Mouse (Mus musculus): ENCODE data around the gene Rasl11a. TPM values are rescaled to one million over a fixed set of nuclear protein-coding genes. Genes with fewer than 3 reads are reported as not detected.
"Not testable (repeated sequence)": the region's sequence is repeated elsewhere in the genome, so short reads cannot be mapped to it uniquely, and the experiment has no call there.

Rasl11a gene
- polyA plus RNA-seq, 1 experiment from 2014 or later: not detected

DNA sequence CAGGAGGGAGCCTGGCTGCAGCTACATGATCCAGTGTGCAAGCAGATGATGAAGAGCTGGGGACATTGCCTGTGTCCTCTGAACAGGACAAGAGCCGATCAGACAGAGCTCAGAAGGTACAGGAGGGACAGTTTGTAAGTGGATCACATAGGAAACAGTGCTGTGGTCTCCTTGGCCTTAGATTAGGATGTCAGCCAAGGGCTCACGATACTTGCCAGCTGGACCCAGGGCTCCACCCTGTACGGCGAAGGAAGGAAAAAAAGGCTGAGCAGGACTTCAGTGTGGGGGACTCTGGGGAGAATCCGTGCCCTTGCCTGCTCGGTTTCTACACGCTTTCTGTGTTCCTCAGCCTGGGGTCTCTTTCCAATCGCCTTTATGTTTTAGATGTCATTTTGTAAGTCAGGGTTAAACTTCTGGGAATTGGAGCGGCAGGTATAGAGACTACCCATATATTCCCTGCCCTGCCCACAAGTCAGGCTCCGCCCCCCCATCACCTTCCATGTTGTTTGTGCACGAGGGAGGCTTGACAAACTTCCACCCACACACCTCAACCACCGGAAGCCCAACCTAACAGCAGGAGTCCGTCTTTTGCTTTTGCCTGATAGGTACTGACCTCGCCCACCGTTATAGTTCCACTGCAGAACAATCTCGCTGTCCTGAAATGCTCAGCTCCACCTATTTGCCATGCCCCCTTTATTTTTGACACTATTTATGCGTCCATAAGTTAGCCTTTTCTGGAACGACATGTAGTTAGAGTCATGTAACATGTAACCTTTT, 15.5 kb downstream of the Rasl11a start:
- Histone ChIP-seq H3K36me3 (ENCODE audit: inconsistent target) (no peaks in the 10 kb centered on the region), H3K4me3 (ENCODE audit: inconsistent target) (no peak overlapping the region), H3K27ac (no peak overlapping the region), H3K79me2 (ENCODE audit: inconsistent target) (no peaks in the 10 kb centered on the region)
- WGBS (ENCODE audit: missing documents): 83% methylated on average over 18 of the region's 18 CpGs

DNA sequence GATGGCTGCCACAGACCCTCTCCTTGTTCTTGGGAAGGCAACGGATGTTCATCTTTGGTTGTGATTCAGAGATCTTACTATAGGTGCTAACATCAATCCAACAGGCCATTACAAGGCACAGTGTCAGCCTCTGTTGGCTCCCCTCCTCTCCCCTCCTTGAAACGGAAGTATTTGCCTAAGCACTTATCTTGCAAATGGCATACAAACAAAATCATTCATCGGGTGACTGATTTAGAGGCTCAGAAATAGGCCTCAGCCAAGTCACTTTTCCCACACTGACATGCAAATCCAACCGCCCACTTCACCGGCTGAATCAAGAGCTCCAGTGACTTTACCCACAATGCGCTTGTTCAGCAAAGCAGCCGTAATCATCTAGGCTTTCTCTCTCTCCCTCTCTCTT, 16.7 kb downstream of the Rasl11a start:
- no peaks in the 10 kb centered on the region for H3K36me3 ChIP-seq (ENCODE audit: inconsistent target)
- no peaks in the 10 kb centered on the region for H3K79me2 ChIP-seq (ENCODE audit: inconsistent target)
- WGBS (ENCODE audit: missing documents): 78% methylated on average over 7 of the region's 7 CpGs
- H3K4me3 ChIP-seq (ENCODE audit: inconsistent target): no peak overlapping the region
- no peak overlapping the region for H3K27ac ChIP-seq

DNA sequence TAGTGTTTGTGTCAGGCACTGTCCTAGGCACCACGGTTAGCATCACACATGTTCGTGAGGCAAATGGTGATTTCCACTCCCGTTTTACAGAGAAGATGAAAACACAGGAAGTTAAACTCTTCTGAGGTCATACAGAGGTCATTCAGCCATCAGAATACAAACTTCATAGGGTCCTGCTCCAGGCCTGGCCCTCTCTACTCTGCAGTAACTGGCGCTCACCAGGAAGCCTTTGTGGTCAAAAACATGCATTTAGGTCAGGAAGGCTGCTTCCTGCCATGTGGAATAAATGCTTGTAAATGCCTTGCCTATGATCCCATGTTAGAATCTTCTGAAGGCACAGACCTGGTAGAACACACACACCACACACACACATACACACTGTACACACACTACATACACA, 20.6 kb downstream of the Rasl11a start:
- Histone ChIP-seq H3K27ac (no peak overlapping the region), H3K36me3 (ENCODE audit: inconsistent target) (no peaks in the 10 kb centered on the region), H3K79me2 (ENCODE audit: inconsistent target) (no peaks in the 10 kb centered on the region), H3K4me3 (ENCODE audit: inconsistent target) (no peak overlapping the region)
- 27% methylated on average over 4 of the region's 4 CpGs for WGBS (ENCODE audit: missing documents)

DNA sequence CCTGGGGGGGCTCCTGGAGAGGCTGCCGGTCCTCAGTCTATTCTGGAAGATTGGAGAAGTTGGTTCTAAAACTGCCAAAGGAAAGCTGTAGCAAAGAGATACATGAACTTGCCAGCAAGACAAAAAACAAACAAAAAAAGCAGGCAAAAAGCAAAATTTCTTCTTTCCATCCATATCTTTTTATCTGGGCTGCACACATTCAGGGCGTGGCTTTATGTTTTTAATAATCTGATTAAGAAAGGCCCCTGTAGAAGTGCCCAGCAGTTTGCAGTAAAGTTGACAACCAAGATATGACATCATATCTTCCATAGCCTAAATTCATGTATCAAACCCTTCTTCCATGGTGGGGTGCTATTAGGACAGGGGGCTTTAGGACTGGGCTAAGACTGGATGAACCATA, 21.4 kb downstream of the Rasl11a start:
- WGBS (ENCODE audit: missing documents): 100% methylated on average over 2 of the region's 2 CpGs
- H3K27ac ChIP-seq: no peak overlapping the region
- no peak overlapping the region for H3K4me3 ChIP-seq (ENCODE audit: inconsistent target)
- no peaks in the 10 kb centered on the region for H3K79me2 ChIP-seq (ENCODE audit: inconsistent target)
- no peaks in the 10 kb centered on the region for H3K36me3 ChIP-seq (ENCODE audit: inconsistent target)

DNA sequence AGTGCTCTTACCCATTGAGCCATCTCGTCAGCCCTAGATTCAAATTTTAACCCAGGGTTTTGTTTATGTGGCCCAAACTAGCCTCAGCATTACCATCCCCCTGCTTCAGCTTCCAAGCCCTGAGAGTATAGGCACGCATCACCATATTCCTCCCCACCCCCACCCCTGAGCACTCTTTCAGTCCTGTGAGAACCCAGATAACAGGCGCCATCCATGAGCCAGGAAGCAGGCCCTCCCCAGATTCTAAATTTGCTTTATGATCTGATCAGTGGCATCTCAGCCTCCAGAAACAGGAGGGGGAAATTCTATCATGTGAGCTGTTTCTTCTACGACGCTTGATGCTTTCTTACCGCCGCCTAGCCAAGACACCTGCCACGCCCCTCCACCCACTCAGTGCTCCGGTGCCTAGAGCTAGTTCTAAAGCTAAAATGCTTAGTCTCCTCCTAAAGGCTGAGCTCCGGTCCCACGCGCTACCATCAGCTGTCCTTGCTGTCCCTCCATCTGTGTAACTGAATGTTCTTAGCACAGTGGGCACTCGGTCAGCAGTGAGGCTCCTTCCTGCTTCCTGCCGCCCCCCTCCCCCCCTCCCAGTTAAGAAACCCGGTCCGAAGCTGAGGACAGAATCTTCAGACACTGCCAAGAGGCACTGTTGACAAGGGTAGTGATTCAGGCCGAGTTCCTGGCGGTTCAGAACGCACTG, 22.5 kb downstream of the Rasl11a start:
- no peaks in the 10 kb centered on the region for H3K36me3 ChIP-seq (ENCODE audit: inconsistent target)
- H3K4me3 ChIP-seq (ENCODE audit: inconsistent target): no peak overlapping the region
- WGBS (ENCODE audit: missing documents): 15% methylated on average over 19 of the region's 19 CpGs
- H3K27ac ChIP-seq: no peak overlapping the region
- H3K79me2 ChIP-seq (ENCODE audit: inconsistent target): no peaks in the 10 kb centered on the region

DNA sequence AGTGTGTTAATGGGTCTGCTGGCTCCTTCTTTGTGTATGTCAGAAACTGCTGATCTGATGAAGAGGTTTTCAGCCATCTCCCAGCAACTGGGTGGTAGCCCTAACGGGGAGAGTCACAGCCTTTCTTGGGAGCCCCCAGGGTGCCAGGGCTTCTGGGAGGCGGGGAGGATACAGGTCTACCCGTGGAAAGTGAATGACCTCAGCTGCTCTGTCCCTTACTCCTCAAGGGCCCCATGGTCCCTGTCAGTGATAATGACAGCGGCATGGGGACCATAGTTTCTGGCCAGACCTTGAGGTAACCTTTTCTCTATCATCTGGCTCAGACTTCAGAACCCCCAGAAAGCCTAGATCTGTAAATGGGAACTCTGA, 23.1 kb downstream of the Rasl11a start:
- no peak overlapping the region for H3K27ac ChIP-seq
- 77% methylated on average over 4 of the region's 4 CpGs for WGBS (ENCODE audit: missing documents)
- no peaks in the 10 kb centered on the region for H3K79me2 ChIP-seq (ENCODE audit: inconsistent target)
- no peaks in the 10 kb centered on the region for H3K36me3 ChIP-seq (ENCODE audit: inconsistent target)
- no peak overlapping the region for H3K4me3 ChIP-seq (ENCODE audit: inconsistent target)

DNA sequence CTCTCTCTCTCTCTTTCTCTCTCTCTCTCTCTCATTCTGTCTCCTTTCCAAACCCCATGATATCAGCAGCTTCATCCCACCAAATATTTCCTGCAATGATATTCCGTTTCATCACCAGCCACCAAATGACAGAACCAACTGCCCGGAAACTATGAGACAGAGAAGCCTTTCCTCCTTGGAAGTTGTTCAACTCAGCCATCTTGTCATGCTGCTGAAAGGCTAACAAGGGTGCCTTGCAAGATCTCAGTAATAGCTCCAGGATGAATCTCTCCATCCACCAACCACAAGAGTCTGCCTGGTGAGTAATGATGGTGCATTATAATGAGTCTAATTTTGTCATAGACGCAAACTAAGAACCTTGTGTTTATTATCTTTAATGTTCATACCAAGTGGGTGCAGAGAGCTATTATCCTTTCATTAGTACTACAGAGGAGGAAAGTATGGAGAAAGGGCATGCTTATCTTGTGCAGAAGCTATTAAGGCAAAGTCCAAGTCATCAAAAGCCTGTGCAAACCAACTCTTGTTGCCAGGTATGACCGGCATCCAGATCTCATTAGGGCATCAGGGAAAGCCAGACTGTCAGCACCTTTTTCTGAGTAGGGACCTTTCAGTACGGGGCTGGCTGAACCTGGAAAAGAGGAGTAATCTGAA, 28.2 kb downstream of the Rasl11a start:
- WGBS (ENCODE audit: missing documents): 97% methylated on average over 5 of the region's 5 CpGs
- H3K36me3 ChIP-seq (ENCODE audit: inconsistent target): no peaks in the 10 kb centered on the region
- H3K27ac ChIP-seq: no peak overlapping the region
- no peak overlapping the region for H3K4me3 ChIP-seq (ENCODE audit: inconsistent target)
- no peaks in the 10 kb centered on the region for H3K79me2 ChIP-seq (ENCODE audit: inconsistent target)

DNA sequence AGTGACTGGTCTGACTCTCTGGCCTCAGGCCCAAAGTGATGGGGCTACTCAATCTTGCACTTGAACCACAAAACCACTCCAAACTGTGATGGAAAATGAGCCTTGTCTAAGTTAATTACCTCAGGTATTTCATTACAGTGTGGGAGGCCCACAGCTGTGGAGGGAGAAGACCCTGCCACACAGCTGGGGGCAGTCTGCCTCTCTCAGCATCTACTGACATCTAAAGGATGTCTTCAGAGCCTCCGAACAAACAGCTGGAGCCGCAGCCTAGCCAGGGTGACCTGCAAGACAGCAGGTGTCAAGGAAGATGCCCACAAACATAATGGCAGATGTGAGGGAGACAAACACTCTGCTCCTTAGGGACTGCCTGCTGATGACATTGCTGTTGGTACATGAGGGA, 31.2 kb downstream of the Rasl11a start:
- 90% methylated on average over 2 of the region's 2 CpGs for WGBS (ENCODE audit: missing documents)
- Histone ChIP-seq H3K4me3 (ENCODE audit: inconsistent target) (no peak overlapping the region), H3K36me3 (ENCODE audit: inconsistent target) (no peaks in the 10 kb centered on the region), H3K27ac (no peak overlapping the region), H3K79me2 (ENCODE audit: inconsistent target) (no peaks in the 10 kb centered on the region)

DNA sequence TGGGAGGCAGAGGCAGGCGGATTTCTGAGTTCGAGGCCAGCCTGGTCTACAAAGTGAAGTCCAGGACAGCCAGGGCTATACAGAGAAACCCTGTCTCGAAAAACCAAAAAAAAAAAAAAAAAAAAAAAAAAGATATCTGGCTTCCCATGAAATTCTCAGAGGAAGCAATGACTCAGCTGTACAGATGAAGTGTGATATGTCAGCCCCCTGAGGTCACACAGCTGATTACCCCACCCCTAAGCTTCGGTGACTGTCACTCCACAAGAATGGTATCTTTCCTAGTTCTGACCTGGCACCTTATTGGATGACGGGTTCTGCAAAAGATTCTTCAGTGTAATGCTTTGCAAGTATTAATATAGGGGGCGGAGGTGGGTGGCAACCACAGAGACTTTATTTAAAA, 33.0 kb downstream of the Rasl11a start:
- WGBS (ENCODE audit: missing documents): 66% methylated on average over 3 of the region's 6 CpGs
- not testable (repeated sequence) for H3K27ac ChIP-seq; H3K4me3 ChIP-seq (ENCODE audit: inconsistent target); H3K79me2 ChIP-seq (ENCODE audit: inconsistent target); H3K36me3 ChIP-seq (ENCODE audit: inconsistent target)

DNA sequence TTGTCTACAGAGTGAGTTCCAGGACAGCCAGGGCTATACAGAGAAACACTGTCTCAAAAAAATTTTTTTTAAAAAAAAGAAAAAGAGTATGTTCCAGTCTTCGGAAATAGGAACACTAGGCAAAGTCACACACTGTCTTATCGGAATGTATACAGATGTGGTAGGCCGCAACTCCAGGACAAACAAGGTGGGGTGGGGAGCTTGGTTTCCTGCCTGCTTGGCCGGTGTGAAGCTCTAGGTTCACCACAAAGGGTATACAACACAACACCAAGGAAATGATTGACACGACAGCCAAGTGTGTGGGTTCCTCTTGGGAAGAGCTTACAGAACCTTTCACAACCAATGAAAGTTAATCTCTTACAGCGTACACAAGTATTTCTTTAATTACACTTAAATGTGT, 37.4 kb downstream of the Rasl11a start:
- H3K27ac ChIP-seq: no peak overlapping the region
- 41% methylated on average over 6 of the region's 6 CpGs for WGBS (ENCODE audit: missing documents)
- H3K4me3 ChIP-seq (ENCODE audit: inconsistent target): no peak overlapping the region
- no peaks in the 10 kb centered on the region for H3K36me3 ChIP-seq (ENCODE audit: inconsistent target)
- no peaks in the 10 kb centered on the region for H3K79me2 ChIP-seq (ENCODE audit: inconsistent target)

DNA sequence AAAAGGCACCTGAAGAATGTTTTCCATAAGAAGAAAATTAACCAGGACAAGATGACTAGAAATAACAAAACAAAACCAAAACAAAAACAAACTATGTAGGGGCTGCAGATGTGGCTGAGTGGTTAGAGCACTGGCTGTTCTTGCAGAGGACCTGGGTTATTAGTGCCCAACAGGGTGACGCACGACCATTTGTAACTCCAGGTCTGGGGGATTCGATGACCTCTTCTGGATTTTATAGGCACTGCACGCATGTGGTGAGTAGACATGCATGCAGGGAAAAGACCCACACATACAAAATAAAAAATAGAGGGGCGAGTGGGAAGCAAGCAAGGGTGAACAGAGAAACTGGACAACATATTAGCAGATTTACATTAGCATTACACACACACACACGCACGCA, 38.2 kb downstream of the Rasl11a start:
- H3K27ac ChIP-seq: no peak overlapping the region
- H3K4me3 ChIP-seq (ENCODE audit: inconsistent target): no peak overlapping the region
- 75% methylated on average over 7 of the region's 7 CpGs for WGBS (ENCODE audit: missing documents)

DNA sequence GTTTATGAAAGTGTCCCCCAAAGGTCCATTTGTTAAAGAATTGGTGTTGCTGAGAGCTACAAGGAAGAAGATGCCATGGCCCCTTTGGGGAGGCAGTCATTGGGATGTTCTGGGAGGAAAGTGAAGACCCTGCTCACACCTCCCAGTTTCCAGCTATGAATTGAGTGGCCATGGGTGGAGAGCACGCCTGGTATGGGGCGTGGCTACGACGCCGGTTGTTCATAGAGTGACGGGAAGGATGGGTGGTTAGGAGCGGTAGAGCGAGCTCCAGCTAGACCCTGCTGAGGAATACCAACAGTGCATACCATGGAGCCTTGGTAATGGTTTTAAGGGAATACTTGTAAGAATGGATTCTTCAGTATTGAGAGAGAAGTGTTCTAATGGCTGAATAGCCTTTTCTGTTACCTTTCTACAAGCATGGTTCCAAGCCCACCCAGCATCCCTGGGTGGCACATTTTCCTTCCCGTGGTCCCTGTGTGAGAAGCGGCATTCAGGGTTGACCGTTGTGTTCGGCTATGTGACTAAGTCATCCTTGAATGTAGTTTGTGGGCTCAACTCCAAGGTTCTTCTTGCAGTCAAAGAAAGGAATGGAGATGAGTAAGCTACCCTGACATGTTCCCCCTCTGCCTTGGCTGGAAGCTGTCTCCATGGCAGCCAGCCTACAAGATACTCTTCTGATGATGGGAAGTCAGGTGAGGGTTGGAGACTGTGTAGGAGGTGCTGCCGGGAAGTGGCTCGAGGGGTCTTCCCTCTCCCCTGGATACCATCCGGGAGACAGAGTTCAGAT, 38.8 kb downstream of the Rasl11a start:
- WGBS (ENCODE audit: missing documents): 91% methylated on average over 15 of the region's 15 CpGs
- H3K4me3 ChIP-seq (ENCODE audit: inconsistent target): no peak overlapping the region
- H3K27ac ChIP-seq: no peak overlapping the region
- H3K36me3 ChIP-seq (ENCODE audit: inconsistent target): no peaks in the 10 kb centered on the region
- H3K79me2 ChIP-seq (ENCODE audit: inconsistent target): no peaks in the 10 kb centered on the region

More for the DNA sequence above, 38.2 kb downstream of the Rasl11a start:
- no peaks in the 10 kb centered on the region for H3K79me2 ChIP-seq (ENCODE audit: inconsistent target)
- no peaks in the 10 kb centered on the region for H3K36me3 ChIP-seq (ENCODE audit: inconsistent target)

DNA sequence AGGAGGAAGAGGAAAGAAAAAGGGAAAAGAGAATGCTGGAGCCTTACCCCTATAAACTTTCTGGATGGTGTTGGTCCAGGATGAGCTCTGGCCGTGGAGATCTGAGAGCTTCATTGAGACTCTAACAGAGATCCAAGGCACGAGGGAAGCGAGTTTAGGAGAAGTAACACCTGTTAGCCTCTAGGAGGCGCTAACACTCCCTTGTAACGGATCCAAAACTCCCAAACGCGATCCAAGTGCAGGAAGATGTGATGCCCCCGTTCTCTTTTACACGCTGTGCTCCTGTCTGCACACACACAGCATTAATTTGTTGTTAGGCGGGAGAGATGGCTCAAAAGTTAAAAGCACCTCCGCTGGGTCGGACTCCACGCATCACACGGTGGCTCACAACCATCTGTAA, 46.3 kb downstream of the Rasl11a start:
- H3K79me2 ChIP-seq (ENCODE audit: inconsistent target): no peaks in the 10 kb centered on the region
- H3K4me3 ChIP-seq (ENCODE audit: inconsistent target): no peak overlapping the region
- H3K36me3 ChIP-seq (ENCODE audit: inconsistent target): no peaks in the 10 kb centered on the region
- no peak overlapping the region for H3K27ac ChIP-seq
- WGBS (ENCODE audit: missing documents): 27% methylated on average over 14 of the region's 14 CpGs

DNA sequence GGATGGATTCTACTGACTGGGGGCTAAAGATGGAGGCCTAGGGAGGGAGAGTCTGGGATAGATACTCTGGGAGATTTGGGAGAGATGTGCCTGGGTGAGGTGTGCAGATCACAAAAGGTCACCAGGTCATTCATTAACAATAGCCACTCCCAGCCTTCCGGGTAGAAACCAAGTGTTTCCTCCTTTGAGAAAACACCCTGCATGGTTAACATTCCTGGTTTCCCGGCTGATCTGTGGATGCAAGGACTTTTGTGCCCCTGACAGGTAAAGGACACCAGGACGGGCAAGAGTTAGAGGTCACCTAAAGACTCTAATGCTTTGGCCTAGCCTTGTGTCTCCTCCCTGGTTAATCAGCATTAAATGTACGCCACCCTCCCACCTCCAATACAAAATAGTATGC, 48.0 kb downstream of the Rasl11a start:
- WGBS (ENCODE audit: missing documents): 94% methylated on average over 4 of the region's 4 CpGs
- Histone ChIP-seq H3K79me2 (ENCODE audit: inconsistent target) (no peaks in the 10 kb centered on the region), H3K36me3 (ENCODE audit: inconsistent target) (no peaks in the 10 kb centered on the region), H3K4me3 (ENCODE audit: inconsistent target) (no peak overlapping the region), H3K27ac (no peak overlapping the region)

Data from macrophage (primary cell).